Mouse (Mus musculus) C2C12 (cell line): ENCODE results near the gene Ccl11. TPM values are rescaled to one million over a fixed set of nuclear protein-coding genes. Genes with fewer than 3 reads are reported as not detected.
A peak's percentile ranks its signal among the peaks of the same experiment; 100 is the strongest.

Source experiments
- H3K27me3 ChIP-seq: one replicate; pipeline ENCODE4 v1.6.1; 2011; ENCODE audit not compliant: control insufficient read depth, insufficient read depth, insufficient read length
- H3K36me3 ChIP-seq: one replicate; pipeline ENCODE4 v1.6.1; 2011; ENCODE audit not compliant: control insufficient read depth, insufficient read depth
- H3K4me3 ChIP-seq: one replicate; pipeline ENCODE4 v1.5.1; 2011; ENCODE audit warnings: mild to moderate bottlenecking, control low read depth; ENCODE audit not compliant: poor library complexity, insufficient read depth, severe bottlenecking
- H3K79me2 ChIP-seq: one replicate; pipeline ENCODE4 v1.6.1; 2011; ENCODE audit not compliant: control insufficient read depth, insufficient read depth
- H3K79me3 ChIP-seq: one replicate; pipeline ENCODE4 v1.6.1; 2011; ENCODE audit warnings: low read depth, control low read depth
- H3ac ChIP-seq: one replicate; pipeline ENCODE3; 2011; ENCODE audit warnings: low read depth; ENCODE audit not compliant: control insufficient read depth, insufficient read length
- CEBPB ChIP-seq: IDR thresholded peaks from one replicate; pipeline ENCODE4 v1.6.1; 2011; ENCODE audit warnings: low read depth, mild to moderate bottlenecking, control low read depth, moderate library complexity
- CTCF ChIP-seq: IDR thresholded peaks from one replicate; pipeline ENCODE4 v1.5.1; 2011; ENCODE audit not compliant: control insufficient read depth, insufficient read depth, insufficient read length
- FOSL1 ChIP-seq: IDR thresholded peaks from one replicate; pipeline ENCODE4 v1.8.0; 2011; ENCODE audit warnings: mild to moderate bottlenecking, low read length; ENCODE audit not compliant: poor library complexity, insufficient read depth, severe bottlenecking
- MAX ChIP-seq: IDR thresholded peaks from one replicate; pipeline ENCODE4 v1.6.1; 2011; ENCODE audit warnings: mild to moderate bottlenecking, control low read depth
- MYOD1 ChIP-seq: IDR thresholded peaks from one replicate; pipeline ENCODE4 v1.6.1; 2011; ENCODE audit warnings: low read depth; ENCODE audit not compliant: control insufficient read depth, insufficient read length
- MYOG ChIP-seq: IDR thresholded peaks from one replicate; pipeline ENCODE4 v1.6.1; 2011; ENCODE audit not compliant: control insufficient read depth, insufficient read length; ENCODE audit errors: extremely low read depth
- USF1 ChIP-seq: IDR thresholded peaks from one replicate; pipeline ENCODE4 v1.6.1; 2011; ENCODE audit warnings: low read depth, mild to moderate bottlenecking, control low read depth, moderate library complexity
- long read RNA-seq, 2 experiments: library from polyadenylated mRNA; unstranded; transcript quantifications; one replicate each; pipeline ENCODE4 v2.0.0; 2019 to 2020
- polyA plus RNA-seq: library from polyadenylated mRNA; unstranded; fragments of >200 nt; fragmentation: generic; extraction: Trizol; gene quantifications from one replicate; pipeline ENCODE4 v1.2.1, GENCODE M21; 2012; ENCODE audit warnings: missing spikeins

The Ccl11 gene
- polyA plus RNA-seq, result 0.04 TPM
- long read RNA-seq, experiment 1, result 0 reads
- long read RNA-seq, experiment 2, result 0 reads

GRCm38 (mm10) chr11:82057646-82058045 is at the start of gene Ccl11:
Ccl11 (plus strand) TSS chr11:82057823.
- Histone ChIP-seq H3K4me3 (no peak within 1 kb of the TSS), H3K79me3 (no peaks in the 10 kb centered on the region), H3ac (no peak within 1 kb of the TSS), H3K27me3 (no peaks in the 10 kb centered on the region), H3K79me2 (no peaks in the 10 kb centered on the region), H3K36me3 (no peaks in the 10 kb centered on the region)
- TF ChIP-seq FOSL1 (no peak), MYOD1 (no peak), USF1 (no peak), CEBPB (no peak), MAX (no peak), MYOG (no peak), CTCF (no peak)

GRCm38 (mm10) chr11:82010115-82010514 is 47.5 kb upstream of the Ccl11 start:
- Histone ChIP-seq H3K36me3 (no peaks in the 10 kb centered on the region), H3K4me3 (no peak overlapping the region), H3K27me3 (no peaks in the 10 kb centered on the region), H3K79me3 (no peaks in the 10 kb centered on the region), H3ac (no peak overlapping the region), H3K79me2 (no peaks in the 10 kb centered on the region)
- no peak for TF ChIP-seq MYOD1
- no peak for TF ChIP-seq CTCF

GRCm38 (mm10) chr11:82011411-82012193 is 46.0 kb upstream of the Ccl11 start:
- Histone ChIP-seq H3K79me3 (no peaks in the 10 kb centered on the region), H3K4me3 (no peak overlapping the region), H3ac (no peak overlapping the region), H3K27me3 (no peaks in the 10 kb centered on the region), H3K79me2 (no peaks in the 10 kb centered on the region), H3K36me3 (no peaks in the 10 kb centered on the region)
- TF ChIP-seq MYOG, result no peak
- peak; percentile 29 for TF ChIP-seq MAX
- peak; percentile 28 for TF ChIP-seq CEBPB
- peak; percentile 12 for TF ChIP-seq MYOD1
- TF ChIP-seq FOSL1, result peak; percentile 78
- no peak for TF ChIP-seq USF1

GRCm38 (mm10) chr11:82013756-82014155 is 43.9 kb upstream of the Ccl11 start:
- no peak for TF ChIP-seq USF1
- no peak for TF ChIP-seq CTCF
- TF ChIP-seq CEBPB, result no peak
- no peak for TF ChIP-seq MAX
- TF ChIP-seq MYOD1, result no peak
- no peak for TF ChIP-seq MYOG
- no peak for TF ChIP-seq FOSL1
- no peaks in the 10 kb centered on the region for H3K79me2 ChIP-seq
- H3K4me3 ChIP-seq, result no peak overlapping the region
- no peaks in the 10 kb centered on the region for H3K36me3 ChIP-seq
- H3K79me3 ChIP-seq, result no peaks in the 10 kb centered on the region
- H3ac ChIP-seq, result no peak overlapping the region
- H3K27me3 ChIP-seq, result no peaks in the 10 kb centered on the region

GRCm38 (mm10) chr11:82015066-82015465 is 42.6 kb upstream of the Ccl11 start:
- Histone ChIP-seq H3K79me3 (no peaks in the 10 kb centered on the region), H3K79me2 (no peaks in the 10 kb centered on the region), H3K4me3 (no peak overlapping the region), H3ac (no peak overlapping the region), H3K36me3 (no peaks in the 10 kb centered on the region), H3K27me3 (no peaks in the 10 kb centered on the region)
- TF ChIP-seq CTCF (no peak), CEBPB (peak; percentile 97), USF1 (no peak), MYOD1 (peak; percentile 48), MYOG (no peak), MAX (peak; percentile 53)

- Histone ChIP-seq H3K4me3 (no peak overlapping the region), H3ac (no peak overlapping the region), H3K27me3 (no peaks in the 10 kb centered on the region), H3K79me3 (no peaks in the 10 kb centered on the region), H3K36me3 (no peaks in the 10 kb centered on the region), H3K79me2 (no peaks in the 10 kb centered on the region)
- TF ChIP-seq FOSL1 (no peak), MAX (no peak), CEBPB (no peak), MYOD1 (no peak), CTCF (no peak), USF1 (no peak), MYOG (no peak)
These were observed 41.3 kb upstream of the Ccl11 start for GRCm38 (mm10) chr11:82016181-82016780.
